Mouse (Mus musculus): ENCODE results near the gene Map3k11. TPM values are rescaled to one million over a fixed set of nuclear protein-coding genes. Genes with fewer than 3 reads are reported as not detected.

The Map3k11 gene
- polyA plus RNA-seq, 1 experiment from 2014 or later = 14.0 TPM

- H3K9me3 ChIP-seq (ENCODE audit: control insufficient read depth, low read length) = no peaks in the 10 kb centered on the region
- peak overlapping the region; percentile 81 for H3K4me3 ChIP-seq (ENCODE audit: low read depth, low read length)
- no peaks in the 10 kb centered on the region; the same call in none of the 2 replicates for H3K4me1 ChIP-seq (replicated peaks; ENCODE audit: control insufficient read depth, insufficient read depth)
- peak; percentile 32 for DNase-seq (ENCODE audit: low spot score)
- ATAC-seq (ENCODE audit: low FRiP score, low TSS enrichment) = no peak; the same call in 1 of the 2 replicates
- peaks cover 24% of the 10 kb centered on the region for H3K36me3 ChIP-seq (ENCODE audit: control insufficient read depth, insufficient read depth, low read length)
- no peak for TF ChIP-seq EP300 (optimal IDR thresholded peaks at IDR 0.05)
- TF ChIP-seq CTCF (IDR thresholded peaks at IDR 0.05; ENCODE audit: low read depth) = no peak
- no peaks in the 10 kb centered on the region for H3K27me3 ChIP-seq (ENCODE audit: control insufficient read depth, insufficient read depth, low read length)
- WGBS = 16% methylated on average over 9 of the region's 9 CpGs
- H3K27ac ChIP-seq (replicated peaks) = peak overlapping the region; percentile 96
- peak overlapping the region; percentile 83 for H3K9ac ChIP-seq (ENCODE audit: low read length)
- H3K4me2 ChIP-seq (replicated peaks; ENCODE audit: low read depth) = peak overlapping the region; percentile 100
Measured at GRCm38 (mm10) chr19:5687738-5688137, 804 bp upstream of the Map3k11 start.

DNA sequence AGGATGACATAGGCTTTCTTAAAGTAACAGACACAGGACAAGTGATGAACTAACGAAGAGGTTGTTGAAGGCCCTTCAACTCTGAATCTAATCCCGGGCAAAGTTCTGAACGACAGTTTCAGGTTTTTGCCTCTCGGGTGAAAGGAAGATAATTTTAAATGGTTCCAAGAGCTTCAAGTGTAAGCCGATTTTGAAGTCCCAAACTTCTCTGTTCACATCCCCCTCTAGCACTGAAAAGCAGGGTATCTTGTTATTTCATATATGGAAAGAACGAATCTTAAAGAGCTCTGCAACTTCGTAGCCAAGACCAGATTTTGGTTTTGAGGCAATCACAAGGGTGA is 516 bp downstream of the Map3k11 start:
- no peaks in the 10 kb centered on the region for H3K27me3 ChIP-seq (ENCODE audit: control insufficient read depth, insufficient read depth, low read length)
- under 1% methylated on average over 7 of the region's 7 CpGs for WGBS
- H3K9ac ChIP-seq (ENCODE audit: low read length) = peak overlapping the region; percentile 88
- H3K36me3 ChIP-seq (ENCODE audit: control insufficient read depth, insufficient read depth, low read length) = peaks cover 22% of the 10 kb centered on the region
- peak overlapping the region; percentile 81 for H3K4me3 ChIP-seq (ENCODE audit: low read depth, low read length)
- peak overlapping the region; percentile 94 for H3K4me2 ChIP-seq (replicated peaks; ENCODE audit: low read depth)
- TF ChIP-seq CTCF (IDR thresholded peaks at IDR 0.05; ENCODE audit: low read depth) (no peak), EP300 (optimal IDR thresholded peaks at IDR 0.05) (no peak)
- ATAC-seq (ENCODE audit: low FRiP score, low TSS enrichment) = no peak
- no peaks in the 10 kb centered on the region for H3K9me3 ChIP-seq (ENCODE audit: control insufficient read depth, low read length)
- H3K4me1 ChIP-seq (replicated peaks; ENCODE audit: control insufficient read depth, insufficient read depth) = no peaks in the 10 kb centered on the region; the same call in none of the 2 replicates
- DNase-seq (ENCODE audit: low spot score) = no peak
- peak overlapping the region; percentile 96 for H3K27ac ChIP-seq (replicated peaks)

- Histone ChIP-seq H3K27ac (replicated peaks) (peak overlapping the region; percentile 96), H3K4me1 (replicated peaks; ENCODE audit: control insufficient read depth, insufficient read depth) (no peaks in the 10 kb centered on the region; the same call in none of the 2 replicates), H3K9me3 (ENCODE audit: control insufficient read depth, low read length) (no peaks in the 10 kb centered on the region), H3K27me3 (ENCODE audit: control insufficient read depth, insufficient read depth, low read length) (no peaks in the 10 kb centered on the region), H3K9ac (ENCODE audit: low read length) (peak overlapping the region; percentile 88), H3K36me3 (ENCODE audit: control insufficient read depth, insufficient read depth, low read length) (peaks cover 17% of the 10 kb centered on the region), H3K4me2 (replicated peaks; ENCODE audit: low read depth) (peak overlapping the region; percentile 94), H3K4me3 (ENCODE audit: low read depth, low read length) (peak overlapping the region; percentile 81)
- peak; percentile 96 for DNase-seq (ENCODE audit: low spot score)
- TF ChIP-seq CTCF (IDR thresholded peaks at IDR 0.05; ENCODE audit: low read depth) (peak; percentile 37), EP300 (optimal IDR thresholded peaks at IDR 0.05) (no peak)
- peak; percentile 75 for ATAC-seq (ENCODE audit: low FRiP score, low TSS enrichment)
- whole genome bisulfite sequencing = 5% methylated on average over 42 of the region's 42 CpGs
Measured at GRCm38 (mm10) chr19:5689565-5690342, 1.2 kb downstream of the Map3k11 start.

- peak overlapping the region; percentile 81 for H3K4me3 ChIP-seq (ENCODE audit: low read depth, low read length)
- peaks cover 18% of the 10 kb centered on the region for H3K36me3 ChIP-seq (ENCODE audit: control insufficient read depth, insufficient read depth, low read length)
- TF ChIP-seq EP300 (optimal IDR thresholded peaks at IDR 0.05) (no peak), CTCF (IDR thresholded peaks at IDR 0.05; ENCODE audit: low read depth) (no peak)
- H3K4me2 ChIP-seq (replicated peaks; ENCODE audit: low read depth) = peak overlapping the region; percentile 94
- H3K9ac ChIP-seq (ENCODE audit: low read length) = peak overlapping the region; percentile 88
- peak overlapping the region; percentile 96 for H3K27ac ChIP-seq (replicated peaks)
- no peaks in the 10 kb centered on the region for H3K9me3 ChIP-seq (ENCODE audit: control insufficient read depth, low read length)
- no peak for ATAC-seq (ENCODE audit: low FRiP score, low TSS enrichment)
- no peaks in the 10 kb centered on the region for H3K27me3 ChIP-seq (ENCODE audit: control insufficient read depth, insufficient read depth, low read length)
- DNase-seq (ENCODE audit: low spot score) = no peak
- WGBS = 46% methylated on average over 14 of the region's 15 CpGs
- H3K4me1 ChIP-seq (replicated peaks; ENCODE audit: control insufficient read depth, insufficient read depth) = no peaks in the 10 kb centered on the region; the same call in none of the 2 replicates
Measured at GRCm38 (mm10) chr19:5690343-5690735, 1.8 kb downstream of the Map3k11 start.

GRCm38 (mm10) chr19:5691601-5692000 is 3.1 kb downstream of the Map3k11 start:
- TF ChIP-seq EP300 (optimal IDR thresholded peaks at IDR 0.05) (no peak), CTCF (IDR thresholded peaks at IDR 0.05; ENCODE audit: low read depth) (no peak)
- Histone ChIP-seq H3K4me1 (replicated peaks; ENCODE audit: control insufficient read depth, insufficient read depth) (no peaks in the 10 kb centered on the region; the same call in none of the 2 replicates), H3K27ac (replicated peaks) (peak overlapping the region; percentile 78), H3K9me3 (ENCODE audit: control insufficient read depth, low read length) (no peaks in the 10 kb centered on the region), H3K27me3 (ENCODE audit: control insufficient read depth, insufficient read depth, low read length) (no peaks in the 10 kb centered on the region), H3K4me3 (ENCODE audit: low read depth, low read length) (peak overlapping the region; percentile 81), H3K36me3 (ENCODE audit: control insufficient read depth, insufficient read depth, low read length) (peaks cover 23% of the 10 kb centered on the region), H3K9ac (ENCODE audit: low read length) (peak overlapping the region; percentile 88), H3K4me2 (replicated peaks; ENCODE audit: low read depth) (peak overlapping the region; percentile 94)
- DNase-seq (ENCODE audit: low spot score) (no peak), ATAC-seq (ENCODE audit: low FRiP score, low TSS enrichment) (no peak)
- WGBS = 50% methylated on average over 5 of the region's 5 CpGs

Data from stomach, postnatal 0 days (tissue).